Mouse (Mus musculus) cerebellum, adult 8-10 months (tissue): ENCODE data around the gene Ptprf.

ENCODE experiments used
- DNase-seq: peaks from one replicate; pipeline ENCODE4 v3.0.0; 2022

Gene Ptprf

DNA sequence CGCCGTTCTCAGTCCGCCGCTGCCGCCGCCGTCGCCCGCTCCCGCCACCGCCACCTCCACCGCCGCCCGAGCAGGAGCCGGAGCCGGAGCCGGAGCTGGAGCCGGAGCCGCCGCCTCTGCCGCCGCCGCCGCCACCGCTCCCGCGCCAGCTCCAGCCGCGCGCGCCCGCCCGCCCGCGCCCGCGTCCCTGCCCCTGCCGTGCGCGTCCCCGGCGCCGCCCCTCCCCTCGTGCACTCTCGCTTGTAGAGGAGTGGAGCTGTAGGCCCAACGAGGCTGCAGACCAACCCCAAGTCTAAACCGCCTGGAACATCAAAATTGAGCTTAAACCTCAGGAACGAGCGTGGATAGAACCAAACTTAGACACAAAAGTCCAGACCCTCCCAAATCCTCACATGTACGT lies at the start of gene Ptprf:
Gene Ptprf (minus strand): TSS at position 175 of the 400 bp plus-strand sequence.
- peak; percentile 58 for DNase-seq

GRCm38 (mm10) chr4:118336658-118337057 lies 45.5 kb upstream of the Ptprf start:
- no peak for DNase-seq

- DNase-seq, result no peak
These were observed 44.8 kb upstream of the Ptprf start for GRCm38 (mm10) chr4:118335991-118336390.

- DNase-seq, result no peak
These were observed 40.6 kb upstream of the Ptprf start for GRCm38 (mm10) chr4:118331777-118332176.

GRCm38 (mm10) chr4:118326476-118326875 lies 35.3 kb upstream of the Ptprf start:
- no peak for DNase-seq

GRCm38 (mm10) chr4:118320636-118321035 lies 29.4 kb upstream of the Ptprf start:
- no peak for DNase-seq

- no peak for DNase-seq
These were observed 28.6 kb upstream of the Ptprf start for GRCm38 (mm10) chr4:118319706-118320344.

DNA sequence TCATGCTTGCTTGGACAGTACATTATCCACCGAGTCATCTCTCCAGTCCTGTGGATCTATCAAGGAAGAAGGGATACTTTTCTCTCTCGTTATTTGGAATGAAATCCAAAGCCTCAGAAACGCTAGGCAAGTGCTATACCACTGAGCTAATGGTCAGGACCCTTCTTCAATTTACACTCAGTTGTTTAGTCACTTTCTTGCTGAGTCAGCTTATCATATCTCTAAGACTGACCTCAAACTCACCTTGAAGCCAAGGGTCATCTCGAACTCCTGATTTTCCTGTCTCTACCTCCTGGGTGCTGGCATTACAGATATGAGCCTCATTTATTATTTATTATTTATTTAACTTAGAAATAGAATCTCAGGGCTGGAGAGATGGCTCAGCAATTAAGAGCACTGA lies 25.5 kb upstream of the Ptprf start:
- DNase-seq, result no peak

GRCm38 (mm10) chr4:118315286-118315685 lies 24.1 kb upstream of the Ptprf start:
- no peak for DNase-seq

GRCm38 (mm10) chr4:118310461-118310860 lies 19.3 kb upstream of the Ptprf start:
- DNase-seq, result no peak

- DNase-seq, result no peak
These were observed 16.5 kb upstream of the Ptprf start for GRCm38 (mm10) chr4:118307533-118308263.

GRCm38 (mm10) chr4:118306113-118306696 lies 15.0 kb upstream of the Ptprf start:
- DNase-seq, result no peak

- no peak for DNase-seq
These were observed 13.8 kb upstream of the Ptprf start for GRCm38 (mm10) chr4:118304984-118305383.

DNA sequence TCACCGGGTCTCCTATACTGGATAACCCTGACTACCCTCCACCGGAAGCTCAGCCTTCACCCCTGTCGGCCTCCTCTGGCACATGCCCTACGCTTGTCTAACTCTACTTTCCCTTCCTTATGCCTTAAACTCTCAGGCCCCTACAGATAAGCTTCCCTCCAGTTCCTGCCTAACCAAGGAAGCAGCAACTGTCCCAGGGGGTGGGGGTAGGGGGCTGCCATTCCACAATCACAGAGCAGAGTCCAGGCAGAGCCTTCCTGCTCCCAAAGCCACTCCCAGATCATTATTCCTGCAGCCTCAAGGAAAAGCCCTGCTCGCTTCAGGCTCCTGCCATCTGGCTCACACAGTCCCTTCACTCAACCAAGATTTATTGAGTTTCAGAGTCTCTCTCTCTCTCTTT lies 6.6 kb upstream of the Ptprf start:
- no peak for DNase-seq

- no peak for DNase-seq
These were observed 4.7 kb upstream of the Ptprf start for GRCm38 (mm10) chr4:118295651-118296561.

DNA sequence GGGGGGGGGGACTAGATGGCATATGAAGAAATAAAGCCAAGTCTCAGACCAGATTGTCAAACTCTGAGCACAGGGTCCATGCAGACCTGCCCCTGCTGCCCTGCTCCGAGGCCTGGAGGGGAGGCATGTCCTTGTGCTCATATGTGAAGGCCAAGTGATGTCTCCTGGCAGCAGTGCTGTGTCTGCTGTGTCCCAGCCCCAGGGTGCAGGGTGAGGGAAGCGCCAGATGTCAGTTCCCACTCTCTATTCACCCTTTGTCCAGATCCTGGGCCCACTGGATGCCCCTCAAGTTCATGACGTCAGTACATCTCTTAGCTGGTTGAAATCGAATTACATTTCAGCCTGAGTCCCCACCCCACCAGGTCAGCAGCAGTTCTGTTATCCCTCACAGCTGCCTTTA lies 3.6 kb upstream of the Ptprf start:
- no peak for DNase-seq

DNA sequence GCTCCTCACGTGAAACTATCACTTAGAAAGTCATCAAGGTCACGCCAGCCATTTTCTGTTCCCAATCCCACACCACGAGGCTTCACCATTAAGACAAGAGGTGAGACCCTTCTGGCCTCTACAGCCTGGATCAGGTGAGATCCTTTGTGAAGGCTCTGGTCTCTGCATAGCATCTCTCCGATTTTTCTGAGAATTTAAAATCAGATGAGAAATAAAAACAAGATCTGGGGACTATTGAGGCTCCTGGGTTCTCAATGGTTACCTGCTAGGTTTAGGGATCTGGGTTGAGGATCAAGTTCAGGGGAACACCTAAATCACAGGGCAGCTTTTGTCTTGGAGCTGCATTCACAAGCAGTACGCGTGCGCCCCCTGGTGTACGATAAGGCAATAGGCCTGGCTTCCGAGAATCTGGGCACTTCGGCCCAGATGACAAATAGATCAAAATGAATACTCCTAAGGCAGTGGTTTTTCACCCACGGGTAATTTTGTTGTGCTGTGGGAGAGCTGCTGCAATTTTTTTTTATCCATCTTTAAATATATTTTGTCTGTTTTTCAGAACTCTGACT lies 1.6 kb upstream of the Ptprf start:
- DNase-seq, result peak; percentile 74

DNA sequence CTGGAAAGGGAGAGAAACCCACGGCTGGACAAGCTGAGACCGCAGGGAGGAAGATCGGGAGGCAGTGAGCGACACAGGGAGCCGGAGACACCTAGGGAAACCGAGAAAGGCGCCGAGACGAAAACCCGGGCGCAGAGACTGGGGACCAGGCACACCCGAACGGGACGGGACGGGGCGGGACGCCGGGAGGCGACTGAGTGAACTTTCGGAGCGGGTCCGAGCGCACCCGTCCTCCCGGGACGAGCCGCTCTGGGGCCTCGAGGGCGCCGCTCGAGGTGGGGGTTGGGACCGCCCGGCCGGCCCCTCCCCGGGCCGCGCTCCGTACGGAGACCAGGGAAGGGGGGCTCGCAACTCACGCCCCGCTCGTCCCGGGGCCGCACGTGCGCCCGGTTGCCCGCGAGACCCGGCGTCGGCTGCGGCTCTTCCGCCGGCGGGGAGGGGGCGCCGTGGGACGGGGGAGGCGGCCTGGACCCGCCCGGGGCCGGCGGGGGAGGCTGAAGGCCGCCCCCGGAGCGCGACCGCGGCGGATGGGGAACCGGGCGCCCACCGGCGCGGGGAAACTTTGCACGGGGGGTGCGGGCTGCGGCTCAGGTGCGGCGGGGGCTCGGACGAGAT lies 682 bp downstream of the Ptprf start:
- peak; percentile 20 for DNase-seq

DNA sequence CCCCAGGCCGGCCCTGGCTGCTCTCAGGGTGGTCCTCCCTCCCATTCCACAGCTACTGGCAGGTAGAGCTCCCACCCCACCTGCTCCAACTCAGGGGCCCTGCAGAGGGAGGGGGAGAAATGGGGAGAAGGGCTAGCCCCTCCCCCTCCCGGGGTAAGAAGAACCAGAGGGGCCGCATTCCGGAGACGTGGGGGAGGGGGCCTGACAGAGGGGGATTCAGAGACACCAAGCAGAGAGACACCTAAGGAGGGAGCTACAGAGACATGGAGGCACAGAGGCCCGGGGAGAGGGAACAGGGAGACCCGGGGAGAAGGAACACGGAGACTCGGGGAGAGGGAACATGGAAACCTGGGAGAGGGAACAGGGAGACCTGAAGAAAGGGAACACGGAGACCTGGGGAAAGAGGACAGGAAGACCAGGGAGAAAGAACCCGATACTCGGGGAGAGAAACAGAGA lies 1.2 kb downstream of the Ptprf start:
- peak; percentile 11 for DNase-seq

DNA sequence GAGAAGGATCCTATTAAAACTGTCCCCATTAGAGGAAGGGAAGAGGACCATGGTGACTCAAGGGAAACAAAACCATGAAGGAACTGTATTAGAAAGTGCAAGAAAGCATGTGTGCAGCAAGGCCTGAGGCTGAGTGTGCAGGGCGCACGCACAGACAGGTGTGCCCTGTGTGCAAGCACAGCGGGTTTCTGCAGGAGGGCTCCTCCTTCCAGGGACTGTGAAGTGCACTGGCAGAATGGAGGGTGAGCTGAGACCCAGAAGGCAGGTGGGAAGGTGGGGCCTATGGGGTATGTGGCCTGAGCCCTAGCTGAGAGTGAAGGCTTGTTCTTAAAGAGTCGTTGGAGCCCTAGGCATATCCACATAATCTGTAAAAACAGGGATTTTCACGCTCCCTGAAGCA lies 1.9 kb downstream of the Ptprf start:
- no peak for DNase-seq

GRCm38 (mm10) chr4:118288531-118288930 lies 2.7 kb downstream of the Ptprf start:
- no peak for DNase-seq

DNA sequence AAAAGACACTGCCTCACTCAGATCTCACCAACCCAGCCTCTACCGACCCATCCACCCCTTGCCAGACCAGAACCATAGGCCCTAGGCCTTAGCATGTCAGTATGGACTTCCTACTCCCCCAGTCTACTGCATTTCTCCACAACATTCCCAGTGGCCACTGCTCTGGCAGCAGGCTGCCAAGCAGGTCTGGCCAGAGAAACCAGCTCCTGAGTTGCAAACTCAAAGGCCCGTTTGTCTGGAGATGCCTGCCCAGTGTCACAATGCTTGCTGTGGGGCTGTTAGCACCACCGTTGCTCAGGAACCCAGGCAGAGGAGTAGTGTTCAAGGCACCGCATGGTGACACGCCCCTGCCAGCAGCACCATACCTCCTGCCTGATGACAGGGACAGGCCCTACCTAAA lies 5.0 kb downstream of the Ptprf start:
- no peak for DNase-seq
